Mouse (Mus musculus): ENCODE results near the gene Sapcd1. TPM values are rescaled to one million over a fixed set of nuclear protein-coding genes. Genes with fewer than 3 reads are reported as not detected.
A peak's percentile ranks its signal among the peaks of the same experiment; 100 is the strongest.
"Not testable (repeated sequence)": the region's sequence is repeated elsewhere in the genome, so short reads cannot be mapped to it uniquely, and the experiment has no call there.

Sapcd1 gene
- total RNA-seq, 2 experiments from 2014 or later, result 0.67 TPM; not detected in 1

- no peak for DNase-seq (ENCODE audit: low spot score in 2 of 2)
- Histone ChIP-seq H3K4me3 (no peak overlapping the region), H3K27ac (no peak overlapping the region)
- no peak for TF ChIP-seq CTCF (conservative IDR thresholded peaks at IDR 0.05)
These were observed 22.7 kb downstream of the Sapcd1 start for GRCm38 (mm10) chr17:35005158-35005557.

GRCm38 (mm10) chr17:35004075-35004717, 23.6 kb downstream of the Sapcd1 start:
- no peak overlapping the region for H3K4me3 ChIP-seq
- no peak for TF ChIP-seq CTCF (conservative IDR thresholded peaks at IDR 0.05)
- no peak overlapping the region for H3K27ac ChIP-seq
- DNase-seq (ENCODE audit: low spot score in 2 of 2), result no peak

GRCm38 (mm10) chr17:35003022-35003838, 24.6 kb downstream of the Sapcd1 start:
- H3K4me3 ChIP-seq, result no peak overlapping the region
- no peak overlapping the region for H3K27ac ChIP-seq
- no peak for DNase-seq (ENCODE audit: low spot score in 2 of 2)
- TF ChIP-seq CTCF (conservative IDR thresholded peaks at IDR 0.05), result no peak

GRCm38 (mm10) chr17:35002153-35002865, 25.5 kb downstream of the Sapcd1 start:
- DNase-seq (ENCODE audit: low spot score in 2 of 2), result no peak
- Histone ChIP-seq H3K4me3 (peak overlapping the region; percentile 34), H3K27ac (no peak overlapping the region)
- TF ChIP-seq CTCF (conservative IDR thresholded peaks at IDR 0.05), result no peak

GRCm38 (mm10) chr17:35001452-35002152, 26.2 kb downstream of the Sapcd1 start:
- Histone ChIP-seq H3K4me3 (peak overlapping the region; percentile 89), H3K27ac (peak overlapping the region; percentile 100)
- no peak for DNase-seq (ENCODE audit: low spot score in 2 of 2)
- TF ChIP-seq CTCF (conservative IDR thresholded peaks at IDR 0.05), result no peak

GRCm38 (mm10) chr17:35000717-35001451, 26.9 kb downstream of the Sapcd1 start, which contains the start of gene Vars:
Gene Vars, plus strand, starts transcription at chr17:35000987.
- Histone ChIP-seq H3K27ac (peak within 1 kb of the TSS; percentile 100), H3K4me3 (peak within 1 kb of the TSS; percentile 89)
- no peak for TF ChIP-seq CTCF (conservative IDR thresholded peaks at IDR 0.05)
- DNase-seq (ENCODE audit: low spot score in 2 of 2), result peak; percentile 60 to 74

GRCm38 (mm10) chr17:34999871-35000716, 27.7 kb downstream of the Sapcd1 start:
- DNase-seq (ENCODE audit: low spot score in 2 of 2), result not testable (repeated sequence)
- Histone ChIP-seq H3K4me3 (peak overlapping the region; percentile 89), H3K27ac (peak overlapping the region; percentile 100)

GRCm38 (mm10) chr17:34998526-34999430, 29.0 kb downstream of the Sapcd1 start:
- H3K4me3 ChIP-seq, result no peak overlapping the region
- no peak overlapping the region for H3K27ac ChIP-seq
- no peak for DNase-seq (ENCODE audit: low spot score in 2 of 2)
- no peak for TF ChIP-seq CTCF (conservative IDR thresholded peaks at IDR 0.05)

GRCm38 (mm10) chr17:34997142-34997483, 30.7 kb downstream of the Sapcd1 start:
- no peak for TF ChIP-seq CTCF (conservative IDR thresholded peaks at IDR 0.05)
- no peak overlapping the region for H3K27ac ChIP-seq
- H3K4me3 ChIP-seq, result no peak overlapping the region
- DNase-seq (ENCODE audit: low spot score in 2 of 2), result no peak

- Histone ChIP-seq H3K27ac (no peak overlapping the region), H3K4me3 (no peak overlapping the region)
- TF ChIP-seq CTCF (conservative IDR thresholded peaks at IDR 0.05), result no peak
- DNase-seq (ENCODE audit: low spot score in 2 of 2), result no peak
These were observed 31.2 kb downstream of the Sapcd1 start for GRCm38 (mm10) chr17:34996411-34997141.

GRCm38 (mm10) chr17:34995927-34996326, 31.9 kb downstream of the Sapcd1 start:
- H3K4me3 ChIP-seq; H3K27ac ChIP-seq; DNase-seq (ENCODE audit: low spot score in 2 of 2): not testable (repeated sequence)

All from layer of hippocampus, adult 2 months (tissue).